Mouse (Mus musculus): ENCODE measurements around the gene Adgrl2. TPM values are rescaled to one million over a fixed set of nuclear protein-coding genes. Genes with fewer than 3 reads are reported as not detected.

Gene Adgrl2
- total and polyA plus RNA-seq, 3 experiments: not detected

GRCm38 (mm10) chr3:148958714-148959113 lies 31.6 kb downstream of the Adgrl2 start:
- Histone ChIP-seq H3K9ac (ENCODE audit: control insufficient read depth, low read depth, low read length, poor library complexity, severe bottlenecking) (no peak overlapping the region), H3K27me3 (ENCODE audit: control insufficient read depth in 1 of 2, insufficient read depth in 2 of 2, low read length in 2 of 2) (no peaks in the 10 kb centered on the region), H3K9me3 (replicated peaks; ENCODE audit: insufficient read depth, low read length) (no peaks in the 10 kb centered on the region), H3K4me3 (ENCODE audit: control insufficient read depth in 1 of 2, insufficient read depth in 1 of 2, low read depth in 2 of 2, low read length in 2 of 2) (no peak overlapping the region), H3K36me3 (ENCODE audit: control insufficient read depth in 1 of 2, insufficient read depth in 2 of 2, low read length in 2 of 2) (no peaks in the 10 kb centered on the region), H3K79me2 (ENCODE audit: control insufficient read depth, insufficient read depth, low read length, poor library complexity) (no peaks in the 10 kb centered on the region), H3K4me1 (ENCODE audit: control insufficient read depth in 1 of 2, insufficient read depth in 2 of 2, low read length in 2 of 2) (no peaks in the 10 kb centered on the region), H3K27ac (ENCODE audit: control insufficient read depth, low read depth, low read length) (no peak overlapping the region)
- TF ChIP-seq KAT2A (conservative IDR thresholded peaks at IDR 0.05; ENCODE audit: low read depth, low read length) (no peak), CHD2 (IDR thresholded peaks at IDR 0.05; ENCODE audit: low read length) (no peak), UBTF (IDR thresholded peaks at IDR 0.05; ENCODE audit: borderline replicate concordance, insufficient read depth, low read depth, low read length) (no peak), CHD1 (IDR thresholded peaks at IDR 0.05; ENCODE audit: low read depth, low read length) (no peak), ZKSCAN1 (IDR thresholded peaks at IDR 0.05; ENCODE audit: low read depth, low read length) (no peak), MAX (IDR thresholded peaks at IDR 0.05; ENCODE audit: low read length) (no peak), SMC3 (IDR thresholded peaks at IDR 0.05; ENCODE audit: low read depth, low read length) (no peak), E2F4 (IDR thresholded peaks at IDR 0.05; ENCODE audit: borderline replicate concordance, low read depth, low read length) (no peak), MAFK (IDR thresholded peaks at IDR 0.05; ENCODE audit: borderline replicate concordance, low read depth, low read length) (no peak), MYB (IDR thresholded peaks at IDR 0.05; ENCODE audit: low read depth, low read length) (no peak), USF1 (IDR thresholded peaks at IDR 0.05; ENCODE audit: low read depth, low read length) (no peak), HCFC1 (IDR thresholded peaks at IDR 0.05; ENCODE audit: low read depth, low read length) (no peak), ZNF384 (IDR thresholded peaks at IDR 0.05; ENCODE audit: low read depth, low read length) (no peak), CTCF (IDR thresholded peaks at IDR 0.05 in 2 of 3, conservative IDR thresholded peaks at IDR 0.05 in 1 of 3; ENCODE audit: control insufficient read depth in 1 of 3, insufficient read depth in 1 of 3, low read depth in 2 of 3, low read length in 3 of 3, poor library complexity in 1 of 3, severe bottlenecking in 1 of 3) (no peak), NELFE (IDR thresholded peaks at IDR 0.05; ENCODE audit: low read depth, low read length) (no peak), ELF1 (IDR thresholded peaks at IDR 0.05; ENCODE audit: low read depth, low read length) (no peak), POLR2A (IDR thresholded peaks at IDR 0.05; ENCODE audit: control insufficient read depth in 1 of 2, insufficient read depth in 1 of 2, low read depth in 1 of 2, low read length in 2 of 2, poor library complexity in 1 of 2) (no peak), GATA1 (IDR thresholded peaks at IDR 0.05; ENCODE audit: low read depth, low read length) (no peak), BHLHE40 (IDR thresholded peaks at IDR 0.05; ENCODE audit: borderline replicate concordance, low read depth, low read length) (no peak), MXI1 (IDR thresholded peaks at IDR 0.05; ENCODE audit: low read depth, low read length) (no peak)
- no peak for DNase-seq (ENCODE audit: low read depth, low spot score)

- H3K9me3 ChIP-seq (replicated peaks; ENCODE audit: insufficient read depth, low read length): no peaks in the 10 kb centered on the region
Observed at GRCm38 (mm10) chr3:148958185-148958584, 32.2 kb downstream of the Adgrl2 start.

More at GRCm38 (mm10) chr3:148958185-148958584, 32.2 kb downstream of the Adgrl2 start:
- Histone ChIP-seq H3K4me3 (ENCODE audit: control insufficient read depth in 1 of 2, insufficient read depth in 1 of 2, low read depth in 2 of 2, low read length in 2 of 2) (no peak overlapping the region), H3K4me1 (ENCODE audit: control insufficient read depth in 1 of 2, insufficient read depth in 2 of 2, low read length in 2 of 2) (no peaks in the 10 kb centered on the region), H3K27me3 (ENCODE audit: control insufficient read depth in 1 of 2, insufficient read depth in 2 of 2, low read length in 2 of 2) (no peaks in the 10 kb centered on the region), H3K36me3 (ENCODE audit: control insufficient read depth in 1 of 2, insufficient read depth in 2 of 2, low read length in 2 of 2) (no peaks in the 10 kb centered on the region), H3K9ac (ENCODE audit: control insufficient read depth, low read depth, low read length, poor library complexity, severe bottlenecking) (no peak overlapping the region), H3K27ac (ENCODE audit: control insufficient read depth, low read depth, low read length) (no peak overlapping the region), H3K79me2 (ENCODE audit: control insufficient read depth, insufficient read depth, low read length, poor library complexity) (no peaks in the 10 kb centered on the region)
- TF ChIP-seq USF2 (IDR thresholded peaks at IDR 0.05; ENCODE audit: borderline replicate concordance in 1 of 2, insufficient read depth in 1 of 2, low read depth in 1 of 2, low read length in 2 of 2) (no peak), TAL1 (IDR thresholded peaks at IDR 0.05; ENCODE audit: low read length) (no peak), SMC3 (IDR thresholded peaks at IDR 0.05; ENCODE audit: low read depth, low read length) (no peak), MXI1 (IDR thresholded peaks at IDR 0.05; ENCODE audit: low read depth, low read length) (no peak), MAX (IDR thresholded peaks at IDR 0.05; ENCODE audit: low read length) (no peak), CTCF (IDR thresholded peaks at IDR 0.05 in 2 of 3, conservative IDR thresholded peaks at IDR 0.05 in 1 of 3; ENCODE audit: control insufficient read depth in 1 of 3, insufficient read depth in 1 of 3, low read depth in 2 of 3, low read length in 3 of 3, poor library complexity in 1 of 3, severe bottlenecking in 1 of 3) (no peak), ZKSCAN1 (IDR thresholded peaks at IDR 0.05; ENCODE audit: low read depth, low read length) (no peak), ZNF384 (IDR thresholded peaks at IDR 0.05; ENCODE audit: low read depth, low read length) (no peak), ZMIZ1 (IDR thresholded peaks at IDR 0.05; ENCODE audit: low read depth, low read length) (no peak), RCOR1 (IDR thresholded peaks at IDR 0.05; ENCODE audit: low read depth, low read length) (no peak), CHD2 (IDR thresholded peaks at IDR 0.05; ENCODE audit: low read length) (no peak), KAT2A (conservative IDR thresholded peaks at IDR 0.05; ENCODE audit: low read depth, low read length) (no peak), GABPA (IDR thresholded peaks at IDR 0.05; ENCODE audit: low read depth, low read length) (no peak), MYC (IDR thresholded peaks at IDR 0.05; ENCODE audit: low read depth, low read length) (no peak), RAD21 (IDR thresholded peaks at IDR 0.05; ENCODE audit: low read depth, low read length) (no peak), SIN3A (IDR thresholded peaks at IDR 0.05; ENCODE audit: low read length) (no peak), HCFC1 (IDR thresholded peaks at IDR 0.05; ENCODE audit: low read depth, low read length) (no peak), USF1 (IDR thresholded peaks at IDR 0.05; ENCODE audit: low read depth, low read length) (no peak), GATA1 (IDR thresholded peaks at IDR 0.05; ENCODE audit: low read depth, low read length) (no peak), UBTF (IDR thresholded peaks at IDR 0.05; ENCODE audit: borderline replicate concordance, insufficient read depth, low read depth, low read length) (no peak)
- no peak for DNase-seq (ENCODE audit: low read depth, low spot score)

Measured in MEL (cell line).